Mouse (Mus musculus) megakaryocyte, adult 5-6 weeks (primary cell): Measurements from ENCODE around the gene Plbd1. TPM values are rescaled to one million over a fixed set of nuclear protein-coding genes. Genes with fewer than 3 reads are reported as not detected.
A peak's percentile ranks its signal among the peaks of the same experiment; 100 is the strongest.

ENCODE experiments used
- ATAC-seq: 2 replicates; pipeline ENCODE4 v1.8.0; 2016; ENCODE audit warnings: mild to moderate bottlenecking, inconsistent platforms; ENCODE audit not compliant: poor library complexity, severe bottlenecking
- total RNA-seq, 2 experiments: library from RNA; stranded (forward) in 1 of 2; stranded (reverse) in 1 of 2; fragments of 153-499, 151-499 nt in 1 of 2; fragments of 221-1000, 200-1000 nt in 1 of 2; gene quantifications; 2 replicates each; pipeline versions ENCODE4 v1.2.3 to v1.2.4; 2015 to 2017

The Plbd1 gene
- total RNA-seq, 2 experiments from 2014 or later: 290 to 350 TPM

DNA sequence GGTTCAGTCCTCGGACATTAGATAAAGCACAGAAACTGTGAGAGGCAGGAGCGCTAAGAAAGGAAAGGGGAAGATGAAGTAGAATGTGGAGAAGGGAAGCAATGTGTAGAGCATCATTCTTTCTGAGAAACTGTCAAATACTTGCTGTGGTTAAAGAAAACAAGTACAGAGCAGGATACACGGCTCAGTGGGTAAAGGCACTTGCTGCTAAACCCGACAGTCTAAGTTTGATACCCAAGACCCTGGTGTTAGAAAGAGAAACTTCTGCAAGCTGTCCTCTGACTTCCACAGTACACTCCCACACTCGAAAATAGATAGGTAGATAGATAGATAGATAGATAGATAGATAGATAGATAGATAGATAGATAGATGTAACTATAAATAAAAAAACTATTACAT is 8.4 kb downstream of the Plbd1 start:
- ATAC-seq: no peak

DNA sequence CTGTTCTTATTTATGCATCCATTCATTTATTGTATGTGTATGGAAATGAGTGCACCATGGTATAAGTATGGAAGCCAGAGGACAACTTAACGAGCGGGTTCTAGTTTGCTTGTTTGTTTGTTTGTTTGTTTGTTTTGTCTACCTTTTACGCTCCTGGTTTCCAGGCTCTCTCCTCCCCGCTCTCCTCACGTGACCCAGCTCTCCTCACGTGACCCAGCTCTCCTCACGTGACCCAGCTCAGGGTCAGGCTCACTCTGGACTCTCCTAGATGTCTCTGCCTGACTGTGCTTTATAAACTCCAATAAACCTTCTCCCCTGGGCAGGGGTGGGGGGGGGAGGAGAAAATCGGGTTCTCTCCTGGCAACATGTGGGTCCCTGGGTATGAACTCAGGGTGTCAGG is 11.1 kb downstream of the Plbd1 start:
- ATAC-seq: no peak

DNA sequence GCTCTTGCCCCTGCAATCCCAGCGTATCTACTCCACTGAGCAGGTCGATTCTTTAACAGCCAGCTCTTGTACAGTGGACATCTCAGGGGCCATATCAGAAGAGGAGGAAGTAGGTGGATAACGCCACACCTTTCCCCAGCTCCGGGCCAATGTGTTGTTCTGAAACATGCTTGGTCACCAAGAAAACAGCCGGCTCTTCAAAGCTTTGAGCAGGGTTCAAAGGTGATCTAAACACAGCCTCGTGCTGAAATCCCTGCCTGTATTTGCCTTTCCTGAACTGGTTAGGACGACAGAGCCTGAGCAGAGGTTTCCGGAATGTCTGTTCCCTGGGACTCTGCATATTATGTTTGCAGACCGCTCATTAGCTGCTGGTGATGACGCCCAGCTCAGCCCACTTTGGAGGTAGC is 14.3 kb downstream of the Plbd1 start:
- ATAC-seq: no peak

DNA sequence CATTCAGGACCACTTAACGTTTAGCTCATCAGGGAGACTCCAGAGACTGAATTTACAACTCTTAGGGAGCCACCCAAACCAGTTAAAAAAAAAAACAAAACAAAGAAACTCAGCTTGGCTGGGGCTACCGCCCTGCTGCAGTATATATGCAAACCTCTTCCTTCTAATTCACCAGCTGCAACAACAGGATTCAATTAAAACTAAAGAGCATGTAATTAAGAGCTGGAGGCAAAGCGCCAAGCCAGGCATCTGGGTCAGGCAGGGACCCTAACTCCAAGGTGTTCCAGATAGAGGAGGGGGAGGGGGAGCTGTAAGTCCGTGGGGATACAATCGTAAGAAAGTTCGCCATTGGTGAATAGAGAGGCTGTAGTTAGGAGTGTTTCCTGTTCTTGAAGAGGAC is 15.5 kb downstream of the Plbd1 start:
- no peak for ATAC-seq

DNA sequence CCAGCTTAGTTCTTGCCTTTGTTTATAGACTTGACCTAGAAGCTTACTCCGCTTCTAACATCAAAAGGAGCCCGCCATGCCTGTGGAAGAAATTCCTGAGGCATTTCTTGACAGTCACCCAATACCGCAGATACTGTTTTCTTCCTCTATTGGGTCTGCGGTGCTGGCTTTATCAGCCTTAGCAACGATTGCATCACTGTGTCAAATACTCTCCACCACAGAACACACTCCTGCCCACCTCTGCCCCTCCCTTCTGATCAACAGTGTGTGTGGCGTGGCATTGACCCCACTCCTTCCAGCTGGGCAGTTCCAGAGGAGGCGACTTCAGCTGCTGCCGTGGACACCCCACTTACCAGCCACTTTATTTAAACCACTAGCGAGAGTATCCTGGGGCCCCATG is 16.0 kb downstream of the Plbd1 start:
- peak; percentile 85 for ATAC-seq

DNA sequence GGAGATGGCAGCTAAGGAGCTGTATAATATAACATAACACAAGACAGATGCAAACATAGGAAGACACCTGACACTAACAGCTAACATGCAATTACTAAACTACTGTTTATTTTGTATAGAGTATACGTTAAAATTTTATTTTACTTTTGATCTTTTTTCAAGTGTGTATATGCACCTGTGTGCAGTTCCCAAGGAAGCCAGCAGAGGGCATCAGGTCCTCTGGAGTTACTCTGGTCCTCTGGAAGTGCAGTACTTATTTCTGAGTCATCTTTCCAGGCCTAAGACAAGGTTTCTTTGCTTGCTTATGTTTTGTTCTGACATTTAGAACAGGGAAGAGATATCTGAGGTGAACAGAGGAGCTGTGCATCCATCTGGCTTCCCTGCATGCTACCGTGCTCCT is 17.6 kb downstream of the Plbd1 start:
- ATAC-seq: peak; percentile 42

DNA sequence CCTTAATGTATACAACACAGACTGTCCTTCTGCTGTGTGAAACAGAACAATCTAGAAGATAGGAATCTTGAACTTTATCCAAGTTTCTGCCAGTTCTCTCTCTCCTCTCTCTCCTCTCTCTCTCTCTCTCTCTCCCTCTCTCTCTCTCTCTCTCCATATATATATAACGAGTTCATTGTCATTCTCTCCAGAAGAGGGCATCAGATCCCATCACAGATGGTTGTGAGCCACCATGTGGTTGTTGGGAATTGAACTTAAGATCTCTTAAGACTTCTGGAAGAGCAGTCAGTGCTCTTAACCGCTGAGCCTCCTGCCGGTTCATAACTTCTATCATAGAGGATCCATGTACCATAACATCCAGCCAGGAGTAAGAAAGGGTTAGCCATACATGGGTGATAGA is 26.7 kb downstream of the Plbd1 start:
- ATAC-seq: no peak

DNA sequence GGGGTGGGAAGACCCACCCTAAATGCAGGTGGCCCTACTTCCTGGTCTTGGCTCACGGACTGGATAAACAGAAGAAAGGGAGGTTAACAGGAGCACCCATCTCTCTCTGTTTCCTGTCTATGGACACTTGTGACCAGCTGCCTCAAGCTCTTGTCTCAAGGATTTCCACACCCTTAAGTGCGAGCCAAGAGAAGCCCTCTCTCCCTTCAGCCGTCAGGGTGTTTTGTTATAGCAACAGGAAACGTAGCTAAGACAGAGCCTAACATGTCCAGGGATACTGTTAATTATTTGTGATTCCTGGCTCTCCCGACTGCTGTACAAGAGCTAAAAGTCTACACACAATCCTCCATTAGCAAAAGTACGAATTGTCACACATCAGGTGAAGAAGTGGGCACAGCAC is 28.0 kb downstream of the Plbd1 start:
- ATAC-seq: no peak

DNA sequence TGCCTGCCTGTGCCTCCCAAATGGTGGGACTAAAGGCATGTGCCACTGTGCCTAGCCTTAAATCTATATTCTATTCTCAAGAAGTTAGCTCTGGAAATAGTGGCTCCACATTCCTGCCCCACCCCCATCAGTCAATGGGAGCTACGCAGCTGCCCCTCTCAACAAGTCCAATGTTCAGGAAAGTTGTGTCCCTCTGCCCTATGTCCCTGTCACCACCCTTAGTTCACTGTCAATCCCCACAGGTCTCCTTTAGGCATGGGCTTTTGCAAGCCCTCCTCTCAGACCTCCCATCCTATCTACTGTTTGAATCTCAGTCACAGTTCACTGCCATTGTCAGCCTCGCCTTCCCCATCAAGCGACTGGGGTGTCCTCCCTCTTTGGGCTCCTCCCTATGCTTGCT is 28.6 kb downstream of the Plbd1 start:
- ATAC-seq: no peak

DNA sequence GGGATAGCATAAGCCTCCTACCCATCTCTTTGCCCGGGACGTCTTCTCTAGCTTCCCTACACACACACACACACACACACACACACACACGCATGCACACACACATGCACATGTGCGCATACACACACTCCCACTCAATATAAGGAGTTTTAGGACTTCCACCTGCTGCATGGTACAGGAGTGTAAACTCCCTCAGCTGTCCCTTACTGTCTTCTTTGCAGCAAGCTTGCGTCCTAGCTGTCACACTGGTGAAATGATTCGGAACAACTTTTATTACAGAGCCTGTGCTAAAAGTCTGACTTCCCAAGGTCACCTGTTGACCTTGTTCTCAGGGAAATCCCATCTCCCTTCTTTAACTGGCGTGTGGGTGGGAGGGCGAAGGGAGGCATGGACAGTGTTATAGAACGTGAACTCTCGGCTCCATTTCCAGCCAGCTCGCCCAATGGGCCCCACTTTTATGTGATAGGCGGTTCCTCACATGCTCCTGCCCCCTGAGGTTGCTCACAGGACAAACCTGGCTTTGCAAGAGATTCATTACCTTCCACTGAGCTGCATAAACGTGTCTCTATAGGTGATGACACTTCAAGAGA is 29.7 kb downstream of the Plbd1 start:
- no peak for ATAC-seq

DNA sequence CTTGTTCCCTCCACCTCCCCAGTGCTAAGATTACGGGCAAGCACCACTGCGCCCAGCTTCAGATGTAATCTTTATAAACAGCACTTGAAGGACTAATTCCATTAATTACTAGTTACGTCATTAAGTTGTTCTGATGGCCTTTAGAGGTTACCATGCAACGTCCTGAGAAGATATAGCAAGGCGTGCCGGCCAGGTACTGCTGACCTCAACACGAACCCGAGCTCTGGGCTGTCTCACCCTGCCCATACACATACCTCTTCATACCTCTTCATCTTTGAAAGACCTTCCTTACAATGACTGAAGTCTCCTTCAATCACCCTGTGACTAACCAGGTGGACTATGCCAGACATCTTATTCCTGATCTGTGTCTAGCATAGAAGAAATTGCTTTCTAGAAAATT is 30.2 kb downstream of the Plbd1 start:
- no peak for ATAC-seq

DNA sequence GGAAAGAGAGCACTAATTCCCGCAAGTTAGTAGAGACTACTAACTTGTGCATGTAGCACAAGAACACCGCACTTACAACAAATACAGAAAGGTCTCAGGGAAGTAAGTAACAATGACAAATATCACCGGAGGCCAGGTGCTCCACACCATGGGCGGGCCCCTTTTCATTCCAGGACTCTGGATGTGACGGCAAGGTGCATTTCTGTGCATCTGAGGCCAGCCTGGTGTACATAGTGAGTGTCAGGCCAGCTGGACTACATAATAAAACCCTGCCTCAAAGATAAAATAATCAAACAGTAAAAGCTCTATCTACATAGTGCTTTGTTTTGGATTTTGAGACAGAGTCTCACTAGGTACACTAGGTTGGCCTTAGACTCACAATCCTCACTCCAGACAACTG is 32.1 kb downstream of the Plbd1 start:
- no peak for ATAC-seq

DNA sequence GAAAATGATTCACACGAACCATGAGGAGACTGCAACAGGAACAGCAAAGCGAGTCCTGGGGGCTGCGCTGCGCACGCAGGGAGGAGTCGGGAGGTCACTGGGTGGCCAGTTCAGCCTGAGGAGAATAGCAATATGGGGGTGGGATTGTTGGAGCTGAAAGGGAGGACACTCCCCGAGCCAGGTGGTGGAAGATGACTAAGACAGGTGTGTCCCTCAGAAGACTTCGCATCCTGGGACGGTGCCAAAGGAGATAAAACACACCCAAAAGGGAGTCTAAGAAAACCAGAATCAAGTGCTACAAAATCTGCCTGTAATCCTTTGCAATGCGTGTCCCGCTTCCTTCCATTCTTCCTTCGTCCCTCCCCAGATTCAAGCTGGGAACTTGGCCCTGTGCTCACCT is 36.3 kb downstream of the Plbd1 start:
- no peak for ATAC-seq

DNA sequence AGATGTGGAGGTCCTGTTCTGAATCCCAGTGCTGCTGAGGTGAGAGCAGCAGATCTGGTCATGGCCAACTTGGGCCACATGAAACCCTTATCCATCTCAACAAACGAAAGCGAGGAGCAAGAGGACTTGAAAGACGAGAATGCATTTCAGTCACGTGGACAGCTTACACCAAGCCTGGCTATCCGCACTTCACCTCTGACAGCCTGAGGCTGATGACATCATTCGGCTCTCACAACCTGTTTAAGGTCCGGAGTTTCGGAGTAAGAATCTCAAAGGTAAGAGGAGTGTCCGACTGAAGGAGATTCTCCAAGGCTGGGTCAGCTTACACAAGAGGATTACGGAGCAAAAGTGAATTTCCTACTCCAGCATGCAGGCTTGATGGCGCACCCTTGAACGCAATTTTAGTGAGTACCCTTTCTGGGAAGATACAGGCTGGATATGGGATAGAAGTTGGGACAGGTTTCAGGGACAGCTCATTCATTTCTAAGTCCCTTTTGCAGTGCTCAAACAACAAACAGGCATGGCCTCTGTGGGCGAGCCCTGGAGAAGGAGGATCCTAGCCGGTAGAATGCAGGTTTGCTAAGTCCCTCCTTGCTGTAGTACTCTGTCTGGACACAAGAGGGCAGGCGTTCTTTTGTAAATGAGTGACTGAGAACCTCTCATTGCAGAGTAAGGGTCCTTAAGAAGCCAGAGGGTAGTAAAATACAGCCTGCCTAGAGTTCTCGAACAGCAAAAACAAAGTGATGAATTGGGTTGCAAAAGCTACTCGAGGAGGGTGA is 41.2 kb downstream of the Plbd1 start:
- ATAC-seq: peak; percentile 81

DNA sequence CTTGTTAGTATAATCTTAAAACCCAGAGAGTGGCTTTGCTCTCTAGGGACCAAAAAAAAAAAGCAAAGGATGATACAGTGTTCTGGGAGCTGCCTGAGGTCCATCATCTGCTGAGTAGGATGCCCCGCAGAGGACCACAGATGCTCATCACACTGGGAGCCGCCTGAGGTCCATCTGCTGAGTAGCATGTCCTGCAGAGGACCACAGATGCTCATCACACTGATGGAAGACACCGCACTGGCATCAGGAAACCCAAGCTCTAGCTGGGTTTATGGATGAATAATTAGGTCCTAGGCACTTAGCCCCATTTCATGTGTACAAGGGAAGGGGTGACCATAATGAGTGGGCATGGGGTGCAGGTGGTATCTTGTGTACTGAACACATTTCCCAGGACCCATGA is 47.6 kb downstream of the Plbd1 start:
- ATAC-seq: no peak

DNA sequence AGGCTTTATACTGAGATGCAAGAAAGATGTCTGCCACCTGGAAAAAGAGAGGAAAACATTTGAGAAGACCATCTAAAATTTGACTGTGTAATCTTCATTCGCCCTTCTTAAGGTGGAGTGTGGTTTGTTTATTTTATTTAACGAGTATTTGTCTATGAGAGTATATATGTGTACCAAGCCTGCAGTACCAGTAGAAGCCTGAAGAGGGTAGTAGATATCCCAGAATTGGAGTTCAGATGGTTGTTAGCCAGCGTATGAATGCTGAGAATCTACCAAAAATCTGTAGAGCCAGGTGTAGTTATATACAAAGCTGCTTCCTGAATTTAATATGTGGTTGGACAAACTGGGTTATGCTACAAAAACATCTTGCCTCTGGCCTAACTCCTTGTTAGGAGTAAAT is 49.4 kb downstream of the Plbd1 start:
- peak; percentile 34; the same call in 1 of the 2 replicates for ATAC-seq

DNA sequence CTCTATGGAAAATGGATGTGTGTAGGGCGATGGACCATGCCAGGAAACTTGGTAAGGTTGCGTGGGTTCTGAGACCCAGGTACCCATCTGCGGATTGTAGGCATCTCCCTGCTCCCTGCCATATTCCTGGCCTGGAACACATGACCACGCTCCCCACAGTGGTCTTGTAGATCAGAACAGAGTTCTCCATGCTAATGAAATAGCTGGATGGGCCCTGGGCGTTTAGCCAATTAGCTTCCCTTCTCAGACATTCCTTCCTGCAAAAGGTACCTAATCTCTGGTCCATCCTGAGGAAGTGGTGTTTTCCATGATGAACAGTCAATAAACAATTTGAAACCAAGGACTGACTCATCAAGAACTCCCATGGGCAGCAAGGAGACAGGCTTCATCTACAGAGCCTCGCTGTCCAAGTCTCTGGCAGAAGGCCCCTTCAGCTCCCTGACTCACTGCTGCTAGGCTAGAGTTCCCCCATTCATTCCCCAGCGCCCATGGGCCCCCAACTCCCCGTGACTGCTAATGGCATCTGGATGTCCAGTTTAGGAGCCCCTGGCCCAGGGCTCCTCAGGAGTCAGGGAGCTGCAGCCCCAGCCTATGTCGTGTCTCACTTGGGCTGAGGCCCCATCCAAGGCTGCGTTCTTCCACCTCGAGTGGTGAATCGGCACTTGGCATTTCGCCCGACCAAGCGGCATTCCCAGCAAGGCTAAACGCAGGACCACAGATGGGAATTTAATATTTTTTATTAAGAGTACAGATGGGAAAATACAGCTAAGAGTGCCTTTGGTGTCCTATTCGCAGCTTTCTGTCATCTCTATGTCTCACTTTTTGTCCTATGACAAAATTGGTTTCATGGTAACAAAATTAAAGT is 50.1 kb downstream of the Plbd1 start:
- ATAC-seq: no peak

DNA sequence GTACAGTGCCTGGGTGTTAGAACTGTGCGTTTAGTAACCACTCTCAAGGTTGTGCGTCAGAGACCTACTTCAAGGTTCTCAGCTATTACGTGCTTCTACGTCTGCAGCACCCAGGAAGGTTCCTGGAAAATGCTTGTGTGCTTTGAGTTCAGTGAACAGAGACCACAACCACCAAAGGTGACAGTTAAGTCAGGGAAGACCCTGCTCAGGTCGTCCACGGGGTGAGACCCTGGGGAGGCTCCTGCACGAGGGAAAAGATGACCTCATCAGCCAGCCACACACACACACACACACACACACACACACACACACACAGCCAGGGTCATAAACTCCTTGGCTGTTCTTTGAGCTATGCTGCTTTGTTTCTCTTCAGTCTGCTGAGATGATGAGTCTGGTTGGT is 59.1 kb downstream of the Plbd1 start:
- no peak for ATAC-seq

DNA sequence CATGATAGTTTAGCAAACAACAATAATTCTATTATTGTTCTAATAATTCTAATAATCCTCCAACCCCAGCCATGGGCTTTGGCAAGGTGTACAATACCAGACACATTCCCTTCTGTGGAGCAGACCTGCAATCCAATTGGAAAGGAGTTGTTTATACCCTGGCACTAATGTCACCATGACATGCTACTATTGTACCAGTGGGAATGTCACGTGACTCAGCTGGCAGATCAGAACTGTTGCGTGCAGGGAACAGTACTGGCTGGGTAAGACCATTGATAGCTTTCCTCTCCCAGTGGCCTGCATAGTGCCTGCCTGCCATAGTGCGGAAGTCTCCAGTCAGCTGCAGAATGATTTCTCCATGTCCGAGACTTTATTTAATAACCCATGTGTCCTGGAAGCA is 67.2 kb downstream of the Plbd1 start:
- no peak for ATAC-seq

DNA sequence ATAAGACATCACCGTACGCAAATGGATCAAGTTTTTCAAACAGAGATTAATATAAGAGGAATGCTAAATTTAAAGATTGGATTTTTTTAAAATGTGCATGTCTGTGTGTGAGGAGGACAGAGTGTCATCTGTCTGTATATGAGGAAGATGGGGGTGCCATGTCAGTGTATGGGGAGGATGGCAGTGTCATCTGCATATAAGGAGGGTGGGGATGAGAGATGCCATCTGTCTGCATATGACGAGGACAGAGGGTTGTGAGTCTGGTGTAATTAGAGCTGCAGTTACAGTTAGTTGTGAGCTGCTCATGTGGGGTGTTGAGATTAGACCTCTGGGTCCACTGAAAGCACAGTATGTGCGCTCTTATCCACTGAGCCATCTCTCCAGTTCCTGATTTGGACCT is 71.0 kb downstream of the Plbd1 start:
- no peak for ATAC-seq

DNA sequence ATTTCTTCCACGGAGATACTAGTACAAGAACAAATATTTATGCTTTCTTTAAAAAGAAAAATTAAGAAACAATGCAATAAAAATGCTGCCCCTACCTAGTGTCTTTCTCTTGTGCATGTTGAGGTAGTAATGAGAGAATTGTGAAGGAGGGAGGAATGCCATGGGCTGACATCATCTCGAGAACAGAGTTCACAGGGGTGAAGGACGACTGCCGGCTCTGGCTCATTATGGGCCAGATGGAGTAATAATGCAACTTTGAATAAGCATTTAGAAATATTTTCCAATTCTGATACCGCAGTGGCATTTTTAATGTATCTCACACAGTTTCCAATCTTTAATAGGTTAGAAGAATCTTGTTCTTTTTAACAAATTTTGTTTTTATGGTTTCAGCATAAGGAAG is 95.7 kb downstream of the Plbd1 start:
- ATAC-seq: no peak
